Mouse (Mus musculus) embryonic facial prominence, embryonic 11.5 days (tissue): ENCODE data around the gene Npepps. TPM values are rescaled to one million over a fixed set of nuclear protein-coding genes. Genes with fewer than 3 reads are reported as not detected.

Experiments
- ATAC-seq: fragments of 200-750 bp; cut with Nextera tagmentation; replicated peaks from 2 replicates; pipeline ENCODE4 v1.8.0; 2017; ENCODE audit warnings: low read depth; ENCODE audit not compliant: insufficient number of reproducible peaks, low FRiP score, low TSS enrichment
- DNase-seq: peaks from one replicate; pipeline ENCODE4 v3.0.0-alpha.2; 2015; ENCODE audit warnings: low spot score
- H3K27ac ChIP-seq: fragments of 300-500 bp; sonication (generic); replicated peaks from 2 replicates; pipeline ENCODE4 v1.5.1; 2014; ENCODE audit warnings: mild to moderate bottlenecking, low read depth, low read length, control low read depth
- H3K27me3 ChIP-seq: fragments of 300-500 bp; sonication (generic); 2 replicates; pipeline ENCODE4 v1.6.1; 2014; ENCODE audit warnings: mild to moderate bottlenecking, low read length, moderate library complexity, mixed read lengths; ENCODE audit not compliant: control insufficient read depth, insufficient read depth
- H3K36me3 ChIP-seq: fragments of 300-500 bp; sonication (generic); replicated peaks from 2 replicates; pipeline ENCODE4 v1.6.1; 2014; ENCODE audit warnings: low read depth, mild to moderate bottlenecking, low read length, moderate library complexity, mixed read lengths; ENCODE audit not compliant: control insufficient read depth, insufficient read depth
- H3K4me1 ChIP-seq: fragments of 300-500 bp; sonication (generic); 2 replicates; pipeline ENCODE4 v1.6.1; 2014; ENCODE audit warnings: low read length, mixed read lengths; ENCODE audit not compliant: control insufficient read depth, insufficient read depth
- H3K4me2 ChIP-seq: fragments of 300-500 bp; sonication (generic); 2 replicates; pipeline ENCODE4 v1.6.1; 2014; ENCODE audit warnings: low read depth, mild to moderate bottlenecking, control low read depth, low read length, moderate library complexity
- H3K4me3 ChIP-seq: fragments of 300-500 bp; sonication (generic); 2 replicates; pipeline ENCODE4 v1.5.1; 2014; ENCODE audit warnings: low read depth, low read length, control low read depth
- H3K9ac ChIP-seq: fragments of 300-500 bp; sonication (generic); replicated peaks from 2 replicates; pipeline ENCODE4 v1.6.1; 2014; ENCODE audit warnings: mild to moderate bottlenecking, control low read depth, low read length
- H3K9me3 ChIP-seq: fragments of 300-500 bp; sonication (generic); replicated peaks from 2 replicates; pipeline ENCODE4 v1.6.1; 2016; ENCODE audit warnings: mild to moderate bottlenecking, low read length, inconsistent platforms, mixed read lengths; ENCODE audit not compliant: control insufficient read depth
- WGBS: fragments of 180-500 bp; shearing (Covaris S2); extraction: QIAGEN DNeasy Blood & Tissue Kit; methylation state at CpG from one replicate; pipeline ENCODE4 v1.1.7; 2014; 5-methylcytosine and 5-hydroxymethylcytosine counted together
- polyA plus RNA-seq: library from polyadenylated mRNA; unstranded; fragments of >200 nt; fragmentation: Nextera tagmentation; extraction: Ambion mirVana; gene quantifications from 2 replicates; pipeline ENCODE4 v1.2.1, GENCODE M21; 2014

Npepps gene
- polyA plus RNA-seq, 1 experiment from 2014 or later, result 70.3 TPM

GRCm38 (mm10) chr11:97221611-97222010 lies 58.8 kb downstream of the Npepps start:
- peaks cover 11% of the 10 kb centered on the region for H3K36me3 ChIP-seq
- no peak overlapping the region for H3K4me3 ChIP-seq
- DNase-seq, result no peak
- no peaks in the 10 kb centered on the region for H3K27me3 ChIP-seq
- no peaks in the 10 kb centered on the region for H3K4me1 ChIP-seq
- H3K9ac ChIP-seq, result no peak overlapping the region
- WGBS, result 94% methylated on average over 2 of the region's 2 CpGs
- ATAC-seq, result no peak
- no peak overlapping the region for H3K4me2 ChIP-seq
- no peak overlapping the region for H3K27ac ChIP-seq
- no peaks in the 10 kb centered on the region for H3K9me3 ChIP-seq

GRCm38 (mm10) chr11:97220211-97220610 lies 60.2 kb downstream of the Npepps start:
- ATAC-seq, result no peak
- Histone ChIP-seq H3K36me3 (peaks cover 14% of the 10 kb centered on the region), H3K4me3 (no peak overlapping the region), H3K9ac (no peak overlapping the region), H3K27me3 (no peaks in the 10 kb centered on the region), H3K4me2 (no peak overlapping the region), H3K9me3 (no peaks in the 10 kb centered on the region), H3K27ac (no peak overlapping the region), H3K4me1 (no peaks in the 10 kb centered on the region)
- 85% methylated on average over 3 of the region's 3 CpGs for WGBS
- DNase-seq, result no peak

- Histone ChIP-seq H3K9ac (no peak overlapping the region), H3K4me1 (no peaks in the 10 kb centered on the region), H3K4me2 (no peak overlapping the region), H3K9me3 (no peaks in the 10 kb centered on the region), H3K27ac (no peak overlapping the region), H3K27me3 (no peaks in the 10 kb centered on the region), H3K36me3 (peaks cover 15% of the 10 kb centered on the region), H3K4me3 (no peak overlapping the region)
- ATAC-seq, result no peak
- 93% methylated on average over 5 of the region's 5 CpGs for WGBS
- no peak for DNase-seq
Observed at GRCm38 (mm10) chr11:97214411-97214810, 66.0 kb downstream of the Npepps start.

- H3K9ac ChIP-seq, result no peak overlapping the region
- H3K4me3 ChIP-seq, result no peak overlapping the region
- no peak overlapping the region for H3K27ac ChIP-seq
- DNase-seq (no peak), ATAC-seq (no peak)
- H3K36me3 ChIP-seq, result peaks cover 9% of the 10 kb centered on the region
- H3K4me1 ChIP-seq, result no peaks in the 10 kb centered on the region
- no peaks in the 10 kb centered on the region for H3K27me3 ChIP-seq
- WGBS, result 88% methylated on average over 9 of the region's 9 CpGs
- H3K9me3 ChIP-seq, result no peaks in the 10 kb centered on the region
- H3K4me2 ChIP-seq, result no peak overlapping the region
Observed at GRCm38 (mm10) chr11:97210728-97211400, 69.6 kb downstream of the Npepps start.

GRCm38 (mm10) chr11:97207011-97207422 lies 73.4 kb downstream of the Npepps start:
- no peak overlapping the region for H3K4me2 ChIP-seq
- H3K4me1 ChIP-seq, result no peaks in the 10 kb centered on the region
- no peaks in the 10 kb centered on the region; the same call in 1 of the 2 replicates for H3K36me3 ChIP-seq
- 84% methylated on average over 8 of the region's 8 CpGs for WGBS
- no peak overlapping the region for H3K9ac ChIP-seq
- no peaks in the 10 kb centered on the region for H3K27me3 ChIP-seq
- DNase-seq (no peak), ATAC-seq (no peak)
- no peaks in the 10 kb centered on the region for H3K9me3 ChIP-seq
- no peak overlapping the region for H3K27ac ChIP-seq
- H3K4me3 ChIP-seq, result no peak overlapping the region

- DNase-seq, result no peak
- H3K4me3 ChIP-seq, result no peak overlapping the region
Observed at GRCm38 (mm10) chr11:97199519-97199918, 80.9 kb downstream of the Npepps start.

GRCm38 (mm10) chr11:97198601-97199000 lies 81.8 kb downstream of the Npepps start:
- H3K9ac ChIP-seq, result no peak overlapping the region
- no peaks in the 10 kb centered on the region for H3K27me3 ChIP-seq
- no peak overlapping the region for H3K27ac ChIP-seq
- 22% methylated on average over 5 of the region's 5 CpGs for WGBS
- H3K4me2 ChIP-seq, result no peak overlapping the region
- DNase-seq (peak; percentile 69), ATAC-seq (no peak)
- no peaks in the 10 kb centered on the region for H3K36me3 ChIP-seq
- no peaks in the 10 kb centered on the region for H3K9me3 ChIP-seq
- no peak overlapping the region for H3K4me3 ChIP-seq
- H3K4me1 ChIP-seq, result no peaks in the 10 kb centered on the region

More at GRCm38 (mm10) chr11:97199519-97199918, 80.9 kb downstream of the Npepps start:
- Histone ChIP-seq H3K36me3 (no peaks in the 10 kb centered on the region), H3K27ac (no peak overlapping the region), H3K4me1 (no peaks in the 10 kb centered on the region), H3K9ac (no peak overlapping the region), H3K9me3 (no peaks in the 10 kb centered on the region), H3K27me3 (no peaks in the 10 kb centered on the region), H3K4me2 (no peak overlapping the region)
- no peak for ATAC-seq
- WGBS, result 90% methylated on average over 6 of the region's 6 CpGs

- Histone ChIP-seq H3K27ac (no peak overlapping the region), H3K4me2 (no peak overlapping the region), H3K4me3 (no peak overlapping the region), H3K27me3 (no peaks in the 10 kb centered on the region), H3K9ac (no peak overlapping the region), H3K36me3 (no peaks in the 10 kb centered on the region), H3K4me1 (no peaks in the 10 kb centered on the region), H3K9me3 (no peaks in the 10 kb centered on the region)
- ATAC-seq (no peak), DNase-seq (no peak)
- 79% methylated on average over 8 of the region's 8 CpGs for WGBS
Observed at GRCm38 (mm10) chr11:97197021-97197420, 83.4 kb downstream of the Npepps start.
